ENCODE assay signal across 16 mouse cellular contexts in genomic region chr11:91387172-91387571, GRCm38 (mm10).
DNase-seq lines count a peak whose midpoint lies in the region; ATAC-seq and TF ChIP-seq lines count a peak whose summit lies in the region.
"Had no signal": no experiment of that assay in that cellular context is flagged by ENCODE, and none has a peak within 500 bp of the region (broad histone marks: within the 10 kb centered on the region; RNA-seq: fewer than 3 reads in every experiment).

No protein-coding gene starts in this region.

- no peak overlapping the region for H3K27ac ChIP-seq in forebrain, embryonic 11.5 days (ENCODE audit: low read depth, low read length)
- no peak overlapping the region for H3K27ac ChIP-seq in forebrain, embryonic 13.5 days
- no peak overlapping the region for H3K27ac ChIP-seq in kidney, embryonic 16.5 days (ENCODE audit: low read length)
- no peak overlapping the region for H3K27ac ChIP-seq in ES-Bruce4 (ENCODE audit: insufficient read depth, low read length)
- H3K27ac ChIP-seq: limb, embryonic 12.5 days had no signal

- no peak overlapping the region for H3K4me2 ChIP-seq in forebrain, embryonic 11.5 days (ENCODE audit: low read depth, low read length, severe bottlenecking)
- no peak overlapping the region for H3K4me2 ChIP-seq in forebrain, embryonic 13.5 days
- H3K4me2 ChIP-seq in kidney, embryonic 16.5 days (replicated peaks; ENCODE audit: low read depth, low read length): no peak overlapping the region
- H3K4me2 ChIP-seq: heart, embryonic 11.5 days; limb, embryonic 12.5 days had no signal

- H3K36me3 ChIP-seq in forebrain, embryonic 11.5 days (ENCODE audit: control insufficient read depth, insufficient read depth, low read length): no peaks in the 10 kb centered on the region
- H3K36me3 ChIP-seq in forebrain, embryonic 13.5 days (ENCODE audit: poor library complexity, severe bottlenecking): no peaks in the 10 kb centered on the region
- H3K36me3 ChIP-seq in kidney, embryonic 16.5 days (ENCODE audit: insufficient read depth, low read length): no peaks in the 10 kb centered on the region
- no peaks in the 10 kb centered on the region for H3K36me3 ChIP-seq in ES-Bruce4 (ENCODE audit: control insufficient read depth, insufficient read depth, low read length, poor library complexity, severe bottlenecking)
- H3K36me3 ChIP-seq: limb, embryonic 12.5 days had no signal

- TF ChIP-seq CTCF in ES-Bruce4 (IDR thresholded peaks at IDR 0.05; ENCODE audit: low read depth, low read length): peak; percentile 20

- H3K27me3 ChIP-seq in forebrain, embryonic 11.5 days (ENCODE audit: control insufficient read depth, insufficient read depth, low read length): no peaks in the 10 kb centered on the region
- no peaks in the 10 kb centered on the region for H3K27me3 ChIP-seq in forebrain, embryonic 13.5 days
- H3K27me3 ChIP-seq in kidney, embryonic 16.5 days (ENCODE audit: insufficient read depth, low read length): no peaks in the 10 kb centered on the region
- no peaks in the 10 kb centered on the region for H3K27me3 ChIP-seq in ES-Bruce4 (ENCODE audit: control insufficient read depth, insufficient read depth, low read length, poor library complexity, severe bottlenecking)
- H3K27me3 ChIP-seq: limb, embryonic 12.5 days had no signal

- intact Hi-C loops in heart, postnatal 10 days (cut with DNase I): no loop called here

- no peak for ATAC-seq in forebrain, embryonic 11.5 days (replicated peaks; ENCODE audit: low FRiP score)
- ATAC-seq in forebrain, embryonic 13.5 days: no peak
- ATAC-seq in kidney, embryonic 16.5 days (ENCODE audit: low FRiP score, low TSS enrichment): no peak
- ATAC-seq: liver, postnatal 0 days; Patski had no signal

- H3K9ac ChIP-seq in forebrain, embryonic 11.5 days (ENCODE audit: low read length): no peak overlapping the region
- no peak overlapping the region for H3K9ac ChIP-seq in forebrain, embryonic 13.5 days
- no peak overlapping the region for H3K9ac ChIP-seq in kidney, embryonic 16.5 days (replicated peaks; ENCODE audit: low read length)
- no peak overlapping the region for H3K9ac ChIP-seq in ES-Bruce4 (ENCODE audit: low read depth, poor library complexity, severe bottlenecking)
- H3K9ac ChIP-seq: limb, embryonic 12.5 days; liver, postnatal 0 days had no signal

- no peak for TF ChIP-seq POLR2A in ES-Bruce4 (IDR thresholded peaks at IDR 0.05; ENCODE audit: insufficient read depth, low read length)

- H3K4me3 ChIP-seq in forebrain, embryonic 11.5 days (ENCODE audit: low read depth, low read length): no peak overlapping the region
- H3K4me3 ChIP-seq in forebrain, embryonic 13.5 days: no peak overlapping the region
- no peak overlapping the region for H3K4me3 ChIP-seq in kidney, embryonic 16.5 days (ENCODE audit: low read length)
- no peak overlapping the region for H3K4me3 ChIP-seq in ES-Bruce4 (ENCODE audit: low read depth, low read length)
- H3K4me3 ChIP-seq: limb, embryonic 12.5 days had no signal

- peak; percentile 54 for DNase-seq in forebrain, embryonic 11.5 days (ENCODE audit: low spot score)
- peak; percentile 5 for DNase-seq in kidney, postnatal 4 days
- peak; percentile 27 for DNase-seq in embryo, embryonic 10.5 days (ENCODE audit: low spot score)
- DNase-seq in heart, postnatal 10 days: no peak
- DNase-seq in urinary bladder, adult 2 months (ENCODE audit: low spot score): no peak
- DNase-seq: adrenal gland, postnatal 36 days; gastrocnemius, postnatal 36 days; layer of hippocampus, postnatal 36 days; liver, postnatal 0 days; right cerebral cortex, adult 18-20 months had no signal

- no peak for TF ChIP-seq EP300 in ES-Bruce4 (IDR thresholded peaks at IDR 0.05; ENCODE audit: insufficient read depth, low read depth, low read length)

- WGBS in forebrain, embryonic 11.5 days: 53% methylated on average over 3 of the region's 3 CpGs
- WGBS in forebrain, embryonic 13.5 days: 52% methylated on average over 3 of the region's 3 CpGs
- 49% methylated on average over 3 of the region's 3 CpGs for WGBS in kidney, embryonic 16.5 days

- H3K4me1 ChIP-seq in forebrain, embryonic 11.5 days (replicated peaks; ENCODE audit: control insufficient read depth, insufficient read depth, low read length): no peaks in the 10 kb centered on the region
- H3K4me1 ChIP-seq in forebrain, embryonic 13.5 days: no peaks in the 10 kb centered on the region
- H3K4me1 ChIP-seq in kidney, embryonic 16.5 days (ENCODE audit: insufficient read depth, low read length): no peaks in the 10 kb centered on the region
- no peaks in the 10 kb centered on the region for H3K4me1 ChIP-seq in ES-Bruce4 (ENCODE audit: control insufficient read depth, insufficient read depth, low read length)
- H3K4me1 ChIP-seq: limb, embryonic 12.5 days had no signal

- H3K9me3 ChIP-seq in forebrain, embryonic 11.5 days (ENCODE audit: control insufficient read depth, low read length): no peaks in the 10 kb centered on the region
- no peaks in the 10 kb centered on the region for H3K9me3 ChIP-seq in forebrain, embryonic 13.5 days (replicated peaks)
- H3K9me3 ChIP-seq in kidney, embryonic 16.5 days (ENCODE audit: low read length): no peaks in the 10 kb centered on the region
- H3K9me3 ChIP-seq in ES-Bruce4 (replicated peaks; ENCODE audit: control insufficient read depth, insufficient read depth, low read length, poor library complexity, severe bottlenecking): no peaks in the 10 kb centered on the region
- H3K9me3 ChIP-seq: limb, embryonic 12.5 days had no signal

Comparison
In these comparisons a context has a peak if more than half of its experiments do, and no peak if none do; other contexts are left out.
1. DNase-seq: peak in forebrain, embryonic 11.5 days (single experiment), kidney, postnatal 4 days (2 of 2) and embryo, embryonic 10.5 days (single experiment); none in heart, postnatal 10 days (0 of 2) and urinary bladder, adult 2 months (single experiment).